Mouse (Mus musculus) CD4-positive naive resting alpha-beta T cell, adult 76 days (primary cell): ENCODE measurements around the gene Vmn2r110. TPM values are rescaled to one million over a fixed set of nuclear protein-coding genes. Genes with fewer than 3 reads are reported as not detected.

Experiments used
- total RNA-seq: library from RNA; stranded (reverse); gene quantifications from one replicate; pipeline ENCODE4 v1.2.4, GENCODE M21; 2023

The Vmn2r110 gene
- total RNA-seq: not detected

GRCm38 (mm10) chr17:20596323-20596722 lies at the start of gene Vmn2r110:
TSS of gene Vmn2r110 (minus strand) at chr17:20596423.

GRCm38 (mm10) chr17:20624777-20625176 lies 28.6 kb upstream of the Vmn2r110 start, which contains the start of gene Fpr-rs3:
TSS of gene Fpr-rs3 (minus strand) at chr17:20624877.

GRCm38 (mm10) chr17:20564656-20565055 lies 31.6 kb downstream of the Vmn2r110 start, which contains the start of gene Vmn2r109:
TSS of gene Vmn2r109 (minus strand) at chr17:20564756.

Other genes starting within 250 kb of the Vmn2r110 start
- gene Vmn1r224, start 182.3 kb downstream of the Vmn2r110 start, total RNA-seq: not detected
- gene Vmn2r108, start 115.1 kb downstream of the Vmn2r110 start, total RNA-seq: not detected
- not detected for gene Vmn1r225, start 98.3 kb downstream of the Vmn2r110 start, total RNA-seq
- not detected for gene Vmn2r109, start 31.7 kb downstream of the Vmn2r110 start, total RNA-seq
- gene Fpr-rs3, start 28.5 kb upstream of the Vmn2r110 start, total RNA-seq: not detected
- gene Vmn1r226, start 86.4 kb upstream of the Vmn2r110 start, total RNA-seq: not detected
- gene Vmn1r227, start 133.4 kb upstream of the Vmn2r110 start, total RNA-seq: not detected
- gene Vmn1r228, start 189.7 kb upstream of the Vmn2r110 start, total RNA-seq: not detected
- not detected for gene Vmn1r229, start 215.1 kb upstream of the Vmn2r110 start, total RNA-seq
- not detected for gene Vmn1r230, start 244.0 kb upstream of the Vmn2r110 start, total RNA-seq